Mouse (Mus musculus) heart, adult 8-10 months (tissue): Measurements from ENCODE around the gene Clasp2. TPM values are rescaled to one million over a fixed set of nuclear protein-coding genes. Genes with fewer than 3 reads are reported as not detected.

ENCODE experiments used
- DNase-seq: peaks from one replicate; pipeline ENCODE4 v3.0.0; 2022; ENCODE audit warnings: low spot score
- total RNA-seq, 4 experiments: library from RNA; stranded (reverse); gene quantifications; 2 replicates each; pipeline ENCODE4 v1.2.4; 2022

Clasp2 gene
- total RNA-seq, 4 experiments from 2014 or later, result 53.8 to 62.5 (median 58.9) TPM

DNA sequence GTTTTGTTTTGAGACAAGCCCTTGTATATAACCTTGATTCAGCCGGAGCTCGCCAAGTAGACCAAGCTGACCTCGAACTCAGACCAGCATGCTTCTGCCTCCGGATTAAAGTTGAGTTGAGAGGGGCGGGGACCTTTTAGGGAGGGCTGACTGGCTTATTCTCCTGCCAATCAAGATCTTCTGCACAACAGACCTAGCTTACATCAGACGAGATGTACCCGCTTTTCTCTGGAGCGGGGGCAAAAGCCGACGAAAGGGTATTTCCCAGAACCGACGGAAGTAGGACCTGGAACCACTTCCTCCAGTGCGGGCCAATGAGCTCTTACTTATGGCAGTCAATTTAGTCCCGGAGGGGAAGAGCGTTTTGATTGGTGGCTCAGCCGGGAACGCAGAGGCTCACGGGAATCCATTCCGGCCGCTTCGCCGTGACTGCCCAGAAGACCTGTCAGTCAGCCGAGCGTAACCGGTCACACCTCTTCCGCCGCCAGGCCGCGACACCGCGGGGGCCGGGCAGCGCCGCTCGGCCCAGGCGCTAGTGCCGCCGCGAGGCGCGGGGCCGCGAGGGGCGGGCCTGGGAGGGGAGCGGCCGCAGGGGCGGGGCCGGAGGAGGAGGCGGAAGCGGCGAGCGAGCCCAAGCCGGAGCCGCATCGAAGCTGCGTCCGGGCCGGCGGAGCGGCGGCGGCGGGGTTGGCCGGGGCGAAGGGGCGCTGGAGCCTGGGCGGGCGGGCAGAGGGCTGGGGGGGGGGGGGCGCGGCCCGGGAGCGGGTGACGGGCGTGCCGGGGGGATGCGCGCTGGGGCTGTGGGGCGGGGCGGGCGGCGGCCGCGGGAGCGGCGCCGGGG is 189.5 kb downstream of the Clasp2 start, which contains the start of gene Ubp1:
Gene Ubp1, plus strand, starts transcription at position 401 of the 841 bp plus-strand sequence.
- DNase-seq, result peak; percentile 97

GRCm38 (mm10) chr9:113931375-113932099 is 190.3 kb downstream of the Clasp2 start:
- peak; percentile 5 for DNase-seq

GRCm38 (mm10) chr9:113932100-113932470 is 190.8 kb downstream of the Clasp2 start:
- peak; percentile 17 for DNase-seq

DNA sequence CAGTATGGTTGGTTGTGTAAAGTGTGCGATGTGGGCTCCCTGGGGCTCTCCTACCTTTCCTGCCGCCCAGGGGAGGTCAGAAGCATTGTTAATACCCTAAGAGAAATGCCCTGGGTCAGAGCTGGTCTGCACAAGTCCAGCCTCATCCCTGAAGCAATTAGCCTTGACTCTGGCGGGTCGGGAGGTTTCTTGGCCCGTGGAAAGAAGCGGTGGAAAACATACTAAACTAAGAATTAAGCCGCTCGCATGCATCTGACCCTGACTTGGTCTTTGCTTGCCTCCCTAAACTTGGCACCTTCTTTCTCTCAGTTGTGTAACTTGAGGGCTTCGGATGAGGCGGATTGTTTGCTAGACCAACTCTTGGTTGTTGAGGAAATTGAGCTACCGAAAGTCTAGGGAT is 191.2 kb downstream of the Clasp2 start:
- DNase-seq, result peak; percentile 8

- DNase-seq, result no peak
Observed at GRCm38 (mm10) chr9:113935638-113936037, 194.4 kb downstream of the Clasp2 start.

- DNase-seq, result no peak
Observed at GRCm38 (mm10) chr9:113939063-113939850, 198.0 kb downstream of the Clasp2 start.

DNA sequence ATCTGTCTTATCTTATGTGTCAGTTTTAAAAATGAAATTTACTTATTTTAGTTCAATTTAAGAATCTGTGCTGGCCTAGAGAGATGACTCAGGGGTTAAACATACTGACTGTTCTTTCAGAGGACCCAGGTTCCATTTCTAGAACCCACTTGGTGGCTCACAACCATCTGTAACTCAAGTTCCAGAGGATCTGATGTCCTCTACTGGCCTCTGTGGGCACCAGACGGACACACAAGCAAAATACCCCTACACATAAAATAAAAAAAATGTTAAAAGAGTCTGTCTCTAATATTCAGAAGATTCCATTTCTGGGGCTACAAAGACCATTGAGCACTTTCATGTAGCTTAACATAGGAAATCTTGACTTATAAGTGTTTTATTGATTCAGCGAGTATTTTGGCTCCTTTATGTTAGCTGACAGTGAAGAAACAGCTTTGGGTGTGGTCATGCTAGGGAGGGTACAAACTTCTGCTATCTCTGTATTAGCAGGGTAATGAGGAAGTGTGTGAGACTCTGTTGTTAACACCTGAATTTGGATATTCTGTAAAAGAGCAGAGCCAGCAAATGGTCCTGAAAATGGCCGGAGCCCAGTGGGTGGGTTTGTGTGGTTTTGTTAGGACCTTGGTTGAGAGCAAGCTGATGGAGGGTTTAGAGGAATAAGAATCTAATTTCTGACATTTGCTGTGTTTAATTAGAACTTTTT is 200.0 kb downstream of the Clasp2 start:
- DNase-seq, result no peak

DNA sequence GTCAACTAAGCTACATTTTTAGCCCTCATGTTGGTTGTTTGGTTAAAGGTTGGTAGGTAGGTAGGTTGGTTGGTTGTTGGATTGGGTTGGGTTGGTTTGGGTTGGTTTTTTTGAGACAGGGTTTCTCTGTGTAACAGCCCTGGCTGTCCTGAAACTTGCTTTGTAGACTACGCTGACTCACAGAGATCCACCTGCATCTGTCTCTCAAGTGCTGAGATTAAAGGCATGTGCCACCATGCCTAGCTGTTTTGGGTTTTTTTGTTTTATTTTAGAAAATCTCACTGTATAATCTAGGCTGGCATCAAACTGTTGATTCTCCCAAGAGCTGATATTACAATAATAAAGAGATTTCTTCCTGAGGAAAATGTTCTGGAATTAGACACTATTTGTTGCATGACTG is 202.1 kb downstream of the Clasp2 start:
- DNase-seq, result no peak

GRCm38 (mm10) chr9:113947216-113947615 is 205.9 kb downstream of the Clasp2 start:
- DNase-seq, result no peak

DNA sequence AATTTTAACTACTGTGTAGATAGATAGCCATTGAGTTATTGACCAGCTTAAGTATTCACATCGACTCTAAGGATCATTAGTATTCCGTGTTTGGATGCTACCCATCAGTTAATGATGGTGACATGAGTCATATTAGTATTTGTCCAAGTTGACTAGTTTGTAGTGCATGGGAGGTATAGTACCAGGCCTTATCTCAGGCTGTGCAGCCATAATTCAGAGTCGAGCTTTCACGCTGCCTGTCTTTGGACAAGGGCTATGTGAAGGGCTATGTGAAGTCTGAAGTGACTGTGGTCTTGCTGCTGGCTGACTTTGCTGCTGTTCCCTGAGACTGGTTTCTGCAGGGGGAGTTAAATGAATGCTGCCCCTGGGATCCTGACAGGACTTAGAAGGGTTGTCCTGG is 216.5 kb downstream of the Clasp2 start:
- DNase-seq, result no peak

GRCm38 (mm10) chr9:113963718-113964117 is 222.4 kb downstream of the Clasp2 start:
- DNase-seq, result no peak

- no peak for DNase-seq
Observed at GRCm38 (mm10) chr9:113964415-113964814, 223.1 kb downstream of the Clasp2 start.

DNA sequence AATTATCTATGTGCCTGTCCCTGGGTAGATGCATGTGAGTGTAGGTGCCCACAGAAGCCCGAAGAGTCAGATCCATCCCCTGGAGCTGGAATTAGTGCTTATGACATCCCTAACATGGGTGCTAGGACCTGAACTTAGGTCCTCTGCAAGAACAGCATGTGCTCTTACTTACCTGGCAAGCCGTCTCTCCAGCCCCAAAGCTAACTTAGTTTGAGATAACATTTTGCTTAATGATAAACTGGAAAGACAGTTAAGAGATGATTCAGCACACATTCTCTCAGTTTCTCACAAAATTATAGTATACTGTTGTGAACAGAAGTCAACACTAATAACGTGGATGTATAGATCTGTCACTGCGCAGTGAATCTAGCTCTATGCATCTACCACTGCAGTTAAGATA is 225.6 kb downstream of the Clasp2 start:
- no peak for DNase-seq

DNA sequence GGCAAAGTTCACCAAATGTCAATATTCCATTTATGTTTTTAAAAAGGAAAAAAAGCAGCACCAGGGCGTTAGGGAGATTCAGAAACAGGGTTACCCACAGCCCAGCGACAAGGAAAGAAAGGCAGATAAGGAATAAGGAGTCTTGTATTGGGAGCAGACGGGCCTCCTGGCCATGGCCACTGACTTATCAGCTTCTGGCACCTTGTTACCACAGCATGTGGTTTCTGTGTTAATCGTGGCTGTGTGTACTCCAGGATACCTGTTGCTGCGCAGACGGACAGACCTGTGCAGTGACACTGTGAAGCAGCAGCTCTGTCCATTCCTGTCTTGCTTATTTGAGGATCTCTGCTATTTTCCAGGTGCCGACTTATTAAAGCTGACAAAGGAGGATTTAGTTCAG is 227.7 kb downstream of the Clasp2 start:
- DNase-seq, result no peak

Other genes with a start within 250 kb of the Clasp2 start
- gene Pdcd6ip, start 33.2 kb upstream of the Clasp2 start, total RNA-seq, result 10 to 100 TPM; 60.2 to 63.5 (median 61.6) TPM
- 10 to 100 TPM; 20.7 to 25.6 (median 24.0) TPM for gene Ubp1, start 189.5 kb downstream of the Clasp2 start, total RNA-seq